Mouse (Mus musculus): Measurements from ENCODE around the gene Zfp385a. TPM values are rescaled to one million over a fixed set of nuclear protein-coding genes. Genes with fewer than 3 reads are reported as not detected.
A peak's percentile ranks its signal among the peaks of the same experiment; 100 is the strongest.

Zfp385a gene
- polyA plus RNA-seq (2015; fragmentation: Nextera tagmentation; extraction: Ambion mirVana) = 3.6 and 4.1 TPM in 2 replicates

GRCm38 (mm10) chr15:103339961-103340337 lies at the start of gene Zfp385a:
TSS of gene Zfp385a (minus strand) at chr15:103340093.
- Histone ChIP-seq H3K4me1 (ENCODE audit: control insufficient read depth, insufficient read depth, low read length) (peaks cover 6% of the 10 kb centered on the region; the same call in 1 of the 2 replicates), H3K27me3 (replicated peaks; ENCODE audit: control insufficient read depth, insufficient read depth, low read length) (peaks cover 33% of the 10 kb centered on the region), H3K9me3 (ENCODE audit: control insufficient read depth, low read length) (no peaks in the 10 kb centered on the region), H3K4me3 (ENCODE audit: low read length) (peak within 1 kb of the TSS; percentile 63), H3K27ac (ENCODE audit: low read length) (no peak within 1 kb of the TSS), H3K4me2 (ENCODE audit: low read depth, low read length) (peak within 1 kb of the TSS; percentile 88), H3K9ac (ENCODE audit: low read depth, low read length) (peak within 1 kb of the TSS; percentile 65), H3K36me3 (ENCODE audit: control insufficient read depth, insufficient read depth, low read length) (no peaks in the 10 kb centered on the region)
- ATAC-seq = peak; percentile 44
- WGBS = 1% methylated on average over 26 of the region's 26 CpGs

- Histone ChIP-seq H3K4me1 (ENCODE audit: control insufficient read depth, insufficient read depth, low read length) (no peaks in the 10 kb centered on the region), H3K36me3 (ENCODE audit: control insufficient read depth, insufficient read depth, low read length) (no peaks in the 10 kb centered on the region), H3K4me2 (ENCODE audit: low read depth, low read length) (no peak overlapping the region), H3K9me3 (ENCODE audit: control insufficient read depth, low read length) (no peaks in the 10 kb centered on the region), H3K9ac (ENCODE audit: low read depth, low read length) (no peak overlapping the region), H3K4me3 (ENCODE audit: low read length) (no peak overlapping the region), H3K27me3 (replicated peaks; ENCODE audit: control insufficient read depth, insufficient read depth, low read length) (no peaks in the 10 kb centered on the region), H3K27ac (ENCODE audit: low read length) (no peak overlapping the region)
- WGBS = 66% methylated on average over 3 of the region's 4 CpGs
- ATAC-seq = no peak
These were observed 48.8 kb upstream of the Zfp385a start for GRCm38 (mm10) chr15:103388556-103389145.

- no peaks in the 10 kb centered on the region for H3K9me3 ChIP-seq (ENCODE audit: control insufficient read depth, low read length)
- H3K27ac ChIP-seq (ENCODE audit: low read length) = no peak overlapping the region
- 56% methylated on average over 7 of the region's 7 CpGs for whole genome bisulfite sequencing
- no peaks in the 10 kb centered on the region for H3K36me3 ChIP-seq (ENCODE audit: control insufficient read depth, insufficient read depth, low read length)
- ATAC-seq = 0 out of 2 replicates have a peak, but pooled peaks have one; percentile 19
- no peak overlapping the region for H3K4me3 ChIP-seq (ENCODE audit: low read length)
- peaks cover 6% of the 10 kb centered on the region; the same call in 1 of the 2 replicates for H3K4me1 ChIP-seq (ENCODE audit: control insufficient read depth, insufficient read depth, low read length)
- no peak overlapping the region for H3K4me2 ChIP-seq (ENCODE audit: low read depth, low read length)
- H3K27me3 ChIP-seq (replicated peaks; ENCODE audit: control insufficient read depth, insufficient read depth, low read length) = no peaks in the 10 kb centered on the region
- no peak overlapping the region for H3K9ac ChIP-seq (ENCODE audit: low read depth, low read length)
These were observed 44.0 kb upstream of the Zfp385a start for GRCm38 (mm10) chr15:103383771-103384488.

- Histone ChIP-seq H3K27ac (ENCODE audit: low read length) (peak overlapping the region; percentile 47; the same call in 1 of the 2 replicates), H3K4me1 (ENCODE audit: control insufficient read depth, insufficient read depth, low read length) (peaks cover 12% of the 10 kb centered on the region), H3K27me3 (replicated peaks; ENCODE audit: control insufficient read depth, insufficient read depth, low read length) (no peaks in the 10 kb centered on the region), H3K36me3 (ENCODE audit: control insufficient read depth, insufficient read depth, low read length) (no peaks in the 10 kb centered on the region), H3K4me2 (ENCODE audit: low read depth, low read length) (no peak overlapping the region), H3K4me3 (ENCODE audit: low read length) (no peak overlapping the region), H3K9ac (ENCODE audit: low read depth, low read length) (no peak overlapping the region), H3K9me3 (ENCODE audit: control insufficient read depth, low read length) (no peaks in the 10 kb centered on the region)
- WGBS = 28% methylated on average over 5 of the region's 5 CpGs
- peak; percentile 56 for ATAC-seq
These were observed 43.0 kb upstream of the Zfp385a start for GRCm38 (mm10) chr15:103382795-103383406.

- Histone ChIP-seq H3K9ac (ENCODE audit: low read depth, low read length) (no peak overlapping the region), H3K4me2 (ENCODE audit: low read depth, low read length) (no peak overlapping the region), H3K27me3 (replicated peaks; ENCODE audit: control insufficient read depth, insufficient read depth, low read length) (no peaks in the 10 kb centered on the region), H3K36me3 (ENCODE audit: control insufficient read depth, insufficient read depth, low read length) (no peaks in the 10 kb centered on the region), H3K4me1 (ENCODE audit: control insufficient read depth, insufficient read depth, low read length) (peaks cover 12% of the 10 kb centered on the region), H3K4me3 (ENCODE audit: low read length) (no peak overlapping the region), H3K27ac (ENCODE audit: low read length) (no peak overlapping the region), H3K9me3 (ENCODE audit: control insufficient read depth, low read length) (no peaks in the 10 kb centered on the region)
- 83% methylated on average over 2 of the region's 2 CpGs for WGBS
- no peak for ATAC-seq
These were observed 42.2 kb upstream of the Zfp385a start for GRCm38 (mm10) chr15:103382075-103382474.

GRCm38 (mm10) chr15:103378665-103379356 lies 38.9 kb upstream of the Zfp385a start:
- H3K27ac ChIP-seq (ENCODE audit: low read length) = peak overlapping the region; percentile 71
- H3K4me1 ChIP-seq (ENCODE audit: control insufficient read depth, insufficient read depth, low read length) = peaks cover 12% of the 10 kb centered on the region
- peak; percentile 49 for ATAC-seq
- H3K27me3 ChIP-seq (replicated peaks; ENCODE audit: control insufficient read depth, insufficient read depth, low read length) = no peaks in the 10 kb centered on the region
- H3K9ac ChIP-seq (ENCODE audit: low read depth, low read length) = no peak overlapping the region
- 31% methylated on average over 3 of the region's 3 CpGs for WGBS
- H3K36me3 ChIP-seq (ENCODE audit: control insufficient read depth, insufficient read depth, low read length) = no peaks in the 10 kb centered on the region
- H3K4me2 ChIP-seq (ENCODE audit: low read depth, low read length) = no peak overlapping the region
- no peaks in the 10 kb centered on the region for H3K9me3 ChIP-seq (ENCODE audit: control insufficient read depth, low read length)
- H3K4me3 ChIP-seq (ENCODE audit: low read length) = no peak overlapping the region

- Histone ChIP-seq H3K9me3 (ENCODE audit: control insufficient read depth, low read length) (no peaks in the 10 kb centered on the region), H3K4me1 (ENCODE audit: control insufficient read depth, insufficient read depth, low read length) (peaks cover 9% of the 10 kb centered on the region), H3K27me3 (replicated peaks; ENCODE audit: control insufficient read depth, insufficient read depth, low read length) (no peaks in the 10 kb centered on the region), H3K9ac (ENCODE audit: low read depth, low read length) (no peak overlapping the region), H3K4me2 (ENCODE audit: low read depth, low read length) (no peak overlapping the region), H3K4me3 (ENCODE audit: low read length) (no peak overlapping the region), H3K27ac (ENCODE audit: low read length) (peak overlapping the region; percentile 71), H3K36me3 (ENCODE audit: control insufficient read depth, insufficient read depth, low read length) (no peaks in the 10 kb centered on the region)
- 62% methylated on average over 3 of the region's 3 CpGs for WGBS
- peak; percentile 49 for ATAC-seq
These were observed 38.1 kb upstream of the Zfp385a start for GRCm38 (mm10) chr15:103377752-103378664.

GRCm38 (mm10) chr15:103376837-103377269 lies 37.0 kb upstream of the Zfp385a start:
- 44% methylated on average over 8 of the region's 8 CpGs for WGBS
- ATAC-seq = peak; percentile 54

More at GRCm38 (mm10) chr15:103376837-103377269, 37.0 kb upstream of the Zfp385a start:
- no peak overlapping the region for H3K4me3 ChIP-seq (ENCODE audit: low read length)
- no peaks in the 10 kb centered on the region for H3K36me3 ChIP-seq (ENCODE audit: control insufficient read depth, insufficient read depth, low read length)
- no peaks in the 10 kb centered on the region for H3K9me3 ChIP-seq (ENCODE audit: control insufficient read depth, low read length)
- no peaks in the 10 kb centered on the region for H3K27me3 ChIP-seq (replicated peaks; ENCODE audit: control insufficient read depth, insufficient read depth, low read length)
- no peak overlapping the region for H3K4me2 ChIP-seq (ENCODE audit: low read depth, low read length)
- peak overlapping the region; percentile 71 for H3K27ac ChIP-seq (ENCODE audit: low read length)
- H3K4me1 ChIP-seq (ENCODE audit: control insufficient read depth, insufficient read depth, low read length) = peaks cover 5% of the 10 kb centered on the region
- H3K9ac ChIP-seq (ENCODE audit: low read depth, low read length) = no peak overlapping the region
